Mouse (Mus musculus) intestine, embryonic 15.5 days (tissue): Measurements from ENCODE around the gene Stxbp2. TPM values are rescaled to one million over a fixed set of nuclear protein-coding genes. Genes with fewer than 3 reads are reported as not detected.

ENCODE experiments used
- ATAC-seq: fragments of 200-750 bp; cut with Nextera tagmentation; 2 replicates; pipeline ENCODE4 v1.8.0; 2017; ENCODE audit warnings: moderate TSS enrichment, moderate library complexity
- H3K27ac ChIP-seq: fragments of 300-500 bp; sonication (generic); 2 replicates; pipeline ENCODE4 v1.5.1; 2015; ENCODE audit warnings: mild to moderate bottlenecking, inconsistent platforms
- H3K27me3 ChIP-seq: fragments of 300-500 bp; sonication (generic); replicated peaks from 2 replicates; pipeline ENCODE4 v1.6.1; 2015; ENCODE audit warnings: inconsistent platforms
- H3K36me3 ChIP-seq: fragments of 300-500 bp; sonication (generic); 2 replicates; pipeline ENCODE4 v1.6.1; 2015; ENCODE audit warnings: inconsistent platforms
- H3K4me1 ChIP-seq: fragments of 300-500 bp; sonication (generic); replicated peaks from 2 replicates; pipeline ENCODE4 v1.6.1; 2015; ENCODE audit warnings: inconsistent platforms
- H3K4me2 ChIP-seq: fragments of 300-500 bp; sonication (generic); replicated peaks from 2 replicates; pipeline ENCODE4 v1.6.1; 2015; ENCODE audit warnings: mild to moderate bottlenecking, inconsistent platforms
- H3K4me3 ChIP-seq: fragments of 300-500 bp; sonication (generic); replicated peaks from 2 replicates; pipeline ENCODE4 v1.5.1; 2015; ENCODE audit warnings: inconsistent platforms
- H3K9ac ChIP-seq: fragments of 300-500 bp; sonication (generic); 2 replicates; pipeline ENCODE4 v1.6.1; 2015; ENCODE audit warnings: inconsistent platforms
- H3K9me3 ChIP-seq: fragments of 300-500 bp; sonication (generic); 2 replicates; pipeline ENCODE4 v1.6.1; 2016; ENCODE audit warnings: inconsistent platforms
- WGBS: fragments of 180-500 bp; shearing (Covaris S2); methylation state at CpG from one replicate; pipeline ENCODE4 v1.1.7; 2015; 5-methylcytosine and 5-hydroxymethylcytosine counted together
- polyA plus RNA-seq: library from polyadenylated mRNA; unstranded; fragments of >200 nt; fragmentation: Nextera tagmentation; extraction: Ambion mirVana; gene quantifications from 2 replicates; pipeline ENCODE4 v1.2.1, GENCODE M21; 2015

The Stxbp2 gene
- polyA plus RNA-seq, 1 experiment from 2014 or later, result 110 TPM

DNA sequence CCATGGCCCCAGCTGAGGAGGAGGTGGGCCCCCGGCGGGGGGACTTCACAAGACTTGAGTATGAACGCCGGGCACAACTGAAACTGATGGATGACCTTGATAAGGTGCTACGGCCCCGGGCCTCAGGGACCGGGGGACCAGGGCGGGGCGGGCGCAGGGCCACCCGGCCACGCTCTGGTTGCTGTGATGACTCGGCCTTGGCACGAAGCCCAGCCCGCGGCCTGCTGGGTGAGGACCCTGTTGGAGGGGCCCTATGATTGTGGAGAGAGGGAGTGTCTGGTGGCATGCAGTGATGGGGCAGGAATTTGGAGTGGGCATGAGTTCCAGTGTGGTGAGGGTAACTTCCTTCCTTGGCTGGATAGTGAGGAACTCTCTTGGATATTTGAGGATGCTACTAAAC, 24.2 kb upstream of the Stxbp2 start:
- no peaks in the 10 kb centered on the region for H3K27me3 ChIP-seq
- H3K9ac ChIP-seq, result no peak overlapping the region
- H3K4me1 ChIP-seq, result peaks cover 5% of the 10 kb centered on the region; the same call in 1 of the 2 replicates
- 61% methylated on average over 16 of the region's 16 CpGs for WGBS
- ATAC-seq, result 0 out of 2 replicates have a peak, but pooled peaks have one; percentile 21
- no peak overlapping the region for H3K4me2 ChIP-seq
- peaks cover 42% of the 10 kb centered on the region for H3K36me3 ChIP-seq
- H3K4me3 ChIP-seq, result no peak overlapping the region
- H3K9me3 ChIP-seq, result no peaks in the 10 kb centered on the region
- H3K27ac ChIP-seq, result no peak overlapping the region

DNA sequence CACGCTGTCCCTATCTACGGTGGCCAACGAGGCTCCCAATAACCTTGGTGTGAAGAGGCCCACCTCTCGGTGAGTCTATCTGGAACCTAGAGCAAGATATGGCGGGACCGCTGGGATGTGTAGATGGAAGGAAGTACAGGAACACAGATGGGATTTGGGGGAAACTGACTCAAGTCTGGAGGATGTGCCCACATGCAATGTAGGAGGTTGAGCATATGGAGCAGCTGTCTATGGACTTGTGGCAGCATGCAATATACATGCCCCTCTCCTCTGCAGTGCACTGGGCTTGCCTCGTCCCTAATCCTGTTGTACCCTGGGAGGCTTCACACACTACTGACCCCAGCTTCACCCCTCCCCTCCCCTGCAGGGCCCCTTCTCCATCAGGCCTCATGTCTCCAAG, 22.9 kb upstream of the Stxbp2 start:
- Histone ChIP-seq H3K27me3 (no peaks in the 10 kb centered on the region), H3K4me3 (no peak overlapping the region), H3K9me3 (no peaks in the 10 kb centered on the region), H3K9ac (no peak overlapping the region), H3K4me1 (peaks cover 5% of the 10 kb centered on the region; the same call in 1 of the 2 replicates), H3K4me2 (no peak overlapping the region), H3K36me3 (peaks cover 47% of the 10 kb centered on the region), H3K27ac (no peak overlapping the region)
- ATAC-seq, result no peak
- WGBS, result 86% methylated on average over 7 of the region's 7 CpGs

DNA sequence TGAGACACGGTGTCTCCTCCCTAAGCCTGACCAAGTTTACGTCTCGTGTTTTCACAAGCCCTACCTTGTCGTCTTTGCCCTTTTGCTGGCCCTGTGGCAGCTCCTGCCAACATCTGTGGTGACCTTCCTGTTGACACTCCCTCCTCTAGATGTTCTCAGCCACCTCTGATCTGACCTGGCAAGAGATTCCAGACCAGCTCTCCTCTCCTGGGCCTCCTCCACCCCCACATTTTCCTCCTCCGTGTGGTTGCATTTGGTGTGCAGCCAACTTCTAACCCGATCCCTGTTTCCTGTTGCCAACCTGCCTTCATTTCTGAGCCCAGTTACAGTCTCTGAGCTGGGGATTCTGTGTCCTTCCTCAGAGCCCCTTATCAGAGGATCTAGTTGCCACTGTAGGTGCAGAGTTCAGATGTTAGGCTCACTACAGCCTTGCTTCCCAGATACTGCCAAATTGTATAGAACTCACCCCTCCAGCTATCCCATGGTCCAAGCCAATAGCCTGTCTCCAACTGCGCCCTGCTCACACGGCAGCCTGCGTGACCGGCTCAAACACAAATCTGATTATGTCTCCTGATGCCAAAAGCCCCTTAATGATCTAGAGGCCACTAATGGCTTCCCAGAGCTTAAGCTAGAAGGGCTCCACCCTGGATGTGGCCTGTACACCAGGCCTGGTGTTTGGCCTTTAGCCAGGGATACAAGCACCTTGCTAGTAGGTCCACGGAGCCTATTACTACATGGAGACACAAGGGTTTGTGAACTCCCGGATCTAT, 21.5 kb upstream of the Stxbp2 start:
- H3K4me2 ChIP-seq, result no peak overlapping the region
- 78% methylated on average over 12 of the region's 12 CpGs for WGBS
- no peak overlapping the region for H3K4me3 ChIP-seq
- H3K4me1 ChIP-seq, result peaks cover 5% of the 10 kb centered on the region; the same call in 1 of the 2 replicates
- peak; percentile 15; the same call in 1 of the 2 replicates for ATAC-seq
- no peaks in the 10 kb centered on the region for H3K27me3 ChIP-seq
- H3K36me3 ChIP-seq, result peaks cover 53% of the 10 kb centered on the region
- H3K27ac ChIP-seq, result no peak overlapping the region
- no peak overlapping the region for H3K9ac ChIP-seq
- H3K9me3 ChIP-seq, result no peaks in the 10 kb centered on the region

DNA sequence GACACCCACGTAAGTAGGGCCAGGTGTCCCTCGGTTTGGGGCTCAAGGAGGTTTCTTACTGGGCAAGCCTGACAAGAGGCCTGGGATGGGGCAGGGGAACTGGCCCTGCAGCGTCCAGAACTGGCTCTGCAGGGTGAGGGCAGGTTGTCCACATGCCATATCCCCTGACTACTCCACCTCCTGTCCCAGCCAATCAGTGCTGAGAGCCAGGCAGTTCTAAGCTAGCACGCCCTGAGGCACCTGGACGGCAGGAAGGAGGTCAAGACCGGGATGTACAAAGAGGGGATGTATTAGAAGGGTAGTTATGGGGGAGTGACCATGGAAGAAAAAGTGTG, 21.0 kb upstream of the Stxbp2 start:
- H3K27ac ChIP-seq, result no peak overlapping the region

DNA sequence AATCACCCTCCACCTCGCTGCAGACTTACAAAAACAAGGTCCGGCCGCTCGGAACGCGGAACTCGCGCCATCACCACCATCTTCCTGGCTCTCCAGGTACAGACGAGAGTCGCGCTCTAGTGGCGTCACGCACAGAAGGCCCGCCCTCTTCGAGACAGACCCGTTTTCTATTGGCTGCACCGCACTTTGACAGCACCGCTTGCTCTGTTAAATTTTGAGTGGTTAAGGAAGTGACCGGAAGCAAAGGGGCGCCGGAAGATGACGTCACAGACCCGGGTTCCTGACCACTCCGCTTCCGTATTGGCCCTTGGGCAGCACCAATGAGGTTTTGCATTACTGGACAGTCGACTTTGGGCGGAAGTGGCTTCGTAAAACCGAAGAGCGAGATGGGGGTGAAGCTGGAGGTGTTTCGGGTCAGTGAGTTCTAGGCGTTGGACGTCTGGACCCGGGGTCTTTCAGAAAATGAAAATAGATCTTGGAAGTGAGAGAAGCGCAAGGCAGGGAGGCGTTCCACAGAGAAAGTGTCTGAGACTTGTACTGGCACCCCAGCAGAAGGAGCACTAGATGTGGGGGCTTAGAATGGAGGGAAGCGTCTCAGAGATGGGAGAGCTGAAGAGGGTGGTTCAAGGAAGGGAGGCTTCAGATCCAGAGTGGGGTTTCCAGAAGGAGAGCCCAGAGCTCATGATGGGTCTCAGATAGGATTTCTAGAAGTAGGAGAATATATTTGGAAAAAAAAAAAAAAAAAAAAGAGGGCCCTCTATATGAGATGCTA, 9.4 kb upstream of the Stxbp2 start, which contains the start of the genes Xab2 and Pet100:
Xab2 (minus strand) TSS at position 118 of the 772 bp plus-strand sequence.
Pet100 (plus strand) TSS at position 350 of the 772 bp plus-strand sequence.
- Histone ChIP-seq H3K4me2 (peak within 1 kb of the TSS; percentile 80), H3K4me1 (peaks cover 13% of the 10 kb centered on the region), H3K27me3 (no peaks in the 10 kb centered on the region), H3K4me3 (peak within 1 kb of the TSS; percentile 76), H3K36me3 (peaks cover 9% of the 10 kb centered on the region), H3K9me3 (no peaks in the 10 kb centered on the region), H3K27ac (no peak within 1 kb of the TSS), H3K9ac (peak within 1 kb of the TSS; percentile 69)
- WGBS, result under 1% methylated on average over 37 of the region's 37 CpGs
- peak; percentile 99 for ATAC-seq

More for the DNA sequence above, 21.0 kb upstream of the Stxbp2 start:
- peaks cover 5% of the 10 kb centered on the region; the same call in 1 of the 2 replicates for H3K4me1 ChIP-seq
- peaks cover 57% of the 10 kb centered on the region for H3K36me3 ChIP-seq
- no peak overlapping the region for H3K9ac ChIP-seq
- WGBS, result 68% methylated on average over 6 of the region's 6 CpGs
- no peak overlapping the region for H3K4me3 ChIP-seq
- no peaks in the 10 kb centered on the region for H3K27me3 ChIP-seq
- no peak overlapping the region for H3K4me2 ChIP-seq
- peak; percentile 16; the same call in 1 of the 2 replicates for ATAC-seq
- H3K9me3 ChIP-seq, result no peaks in the 10 kb centered on the region

DNA sequence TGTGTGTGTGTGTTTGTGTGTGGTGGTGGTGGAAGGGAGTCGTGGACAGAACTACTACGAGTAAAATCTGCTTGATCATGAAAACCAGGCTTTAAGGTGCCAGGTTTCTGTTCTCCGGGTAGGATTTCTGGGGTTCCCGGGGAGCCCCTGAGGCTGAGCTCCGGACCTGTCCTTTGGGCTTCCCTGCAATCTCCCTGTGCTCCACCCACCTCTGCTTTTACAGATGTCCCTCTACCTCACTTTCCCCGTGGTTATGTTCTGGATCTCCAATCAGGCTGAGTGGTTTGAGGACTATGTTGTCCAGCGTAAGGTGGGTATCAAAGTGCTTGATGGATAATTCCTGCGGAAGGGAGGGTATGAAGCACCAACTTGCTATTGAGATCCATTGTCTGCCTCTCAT, 8.6 kb upstream of the Stxbp2 start:
- Histone ChIP-seq H3K4me2 (peak overlapping the region; percentile 80), H3K36me3 (peaks cover 9% of the 10 kb centered on the region), H3K27me3 (no peaks in the 10 kb centered on the region), H3K27ac (no peak overlapping the region), H3K4me3 (peak overlapping the region; percentile 76), H3K9me3 (no peaks in the 10 kb centered on the region), H3K9ac (no peak overlapping the region; the same call in 1 of the 2 replicates), H3K4me1 (peaks cover 13% of the 10 kb centered on the region)
- ATAC-seq, result no peak
- 64% methylated on average over 8 of the region's 8 CpGs for WGBS

DNA sequence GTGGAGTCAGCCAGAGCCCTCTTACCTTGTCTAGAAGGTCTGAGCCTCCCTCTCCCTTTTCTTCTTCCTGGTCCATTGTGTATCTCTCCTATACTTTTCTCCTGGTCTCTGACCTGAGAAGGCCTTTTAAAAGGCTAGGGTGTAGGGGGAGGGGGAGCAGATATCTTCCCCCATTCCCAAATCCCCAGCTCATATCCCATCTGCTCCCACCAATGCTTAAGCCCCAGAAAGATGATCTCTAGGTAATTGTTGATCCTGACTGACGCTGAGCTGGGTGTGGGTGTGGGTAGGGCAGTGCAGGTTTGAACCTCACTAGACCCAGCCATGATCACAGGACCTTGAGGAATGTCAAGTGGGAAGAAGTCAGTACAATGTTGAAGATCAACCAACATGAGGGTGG, 5.3 kb upstream of the Stxbp2 start, which contains the start of gene Pcp2:
Pcp2 (minus strand) TSS at position 101 of the 400 bp plus-strand sequence.
- Histone ChIP-seq H3K27ac (no peak within 1 kb of the TSS), H3K9ac (no peak within 1 kb of the TSS), H3K36me3 (no peaks in the 10 kb centered on the region), H3K9me3 (no peaks in the 10 kb centered on the region), H3K4me3 (no peak within 1 kb of the TSS), H3K27me3 (no peaks in the 10 kb centered on the region), H3K4me1 (peaks cover 8% of the 10 kb centered on the region; the same call in 1 of the 2 replicates), H3K4me2 (no peak within 1 kb of the TSS)
- 66% methylated on average over 1 of the region's 1 CpGs for WGBS
- ATAC-seq, result no peak

DNA sequence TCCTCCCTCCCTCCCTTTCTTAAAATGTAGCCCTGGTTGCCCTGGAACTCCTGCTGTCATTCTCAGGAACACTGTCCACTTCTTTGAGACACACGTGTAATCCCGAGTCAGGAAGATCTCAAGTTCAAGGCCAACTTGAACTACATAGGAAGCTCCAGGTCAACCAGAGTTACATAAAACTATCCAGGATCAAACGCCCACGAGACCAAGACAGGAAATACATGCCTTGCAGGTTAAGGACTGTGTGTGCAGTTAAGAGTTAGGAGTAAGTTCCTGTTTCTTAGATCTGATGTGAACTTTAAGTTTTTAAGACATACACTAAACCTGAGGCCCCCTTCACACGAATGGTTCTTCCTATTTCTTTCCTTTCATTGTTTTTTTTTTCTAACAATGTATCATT, 3.8 kb upstream of the Stxbp2 start:
- WGBS, result 55% methylated on average over 5 of the region's 5 CpGs
- Histone ChIP-seq H3K4me1 (peaks cover 5% of the 10 kb centered on the region; the same call in 1 of the 2 replicates), H3K27me3 (no peaks in the 10 kb centered on the region), H3K36me3 (no peaks in the 10 kb centered on the region), H3K4me2 (no peak overlapping the region), H3K4me3 (no peak overlapping the region), H3K9ac (no peak overlapping the region), H3K27ac (no peak overlapping the region), H3K9me3 (no peaks in the 10 kb centered on the region)
- ATAC-seq, result no peak

DNA sequence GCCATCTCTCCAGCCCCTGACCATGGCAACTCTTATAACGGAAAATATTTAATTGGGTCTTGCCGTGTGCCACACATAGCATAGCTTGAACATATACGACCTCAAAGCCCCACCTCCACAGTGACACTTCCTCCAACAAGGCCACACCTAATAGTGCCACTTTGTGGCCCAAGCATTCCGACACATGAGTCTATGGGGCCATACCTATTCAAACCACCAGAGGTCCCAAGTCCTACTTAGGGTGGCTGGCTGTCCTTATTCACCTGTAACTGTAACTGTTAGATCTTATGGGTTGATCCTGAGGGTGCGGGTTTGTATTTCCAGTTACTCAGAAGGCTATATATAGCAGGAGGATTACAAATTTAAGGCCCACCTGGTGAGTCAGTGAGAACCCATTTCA, 2.7 kb upstream of the Stxbp2 start:
- Histone ChIP-seq H3K9ac (no peak overlapping the region), H3K27me3 (no peaks in the 10 kb centered on the region), H3K4me2 (no peak overlapping the region), H3K4me1 (no peaks in the 10 kb centered on the region), H3K4me3 (no peak overlapping the region), H3K27ac (no peak overlapping the region), H3K36me3 (no peaks in the 10 kb centered on the region), H3K9me3 (no peaks in the 10 kb centered on the region)
- 28% methylated on average over 5 of the region's 5 CpGs for WGBS
- ATAC-seq, result no peak

DNA sequence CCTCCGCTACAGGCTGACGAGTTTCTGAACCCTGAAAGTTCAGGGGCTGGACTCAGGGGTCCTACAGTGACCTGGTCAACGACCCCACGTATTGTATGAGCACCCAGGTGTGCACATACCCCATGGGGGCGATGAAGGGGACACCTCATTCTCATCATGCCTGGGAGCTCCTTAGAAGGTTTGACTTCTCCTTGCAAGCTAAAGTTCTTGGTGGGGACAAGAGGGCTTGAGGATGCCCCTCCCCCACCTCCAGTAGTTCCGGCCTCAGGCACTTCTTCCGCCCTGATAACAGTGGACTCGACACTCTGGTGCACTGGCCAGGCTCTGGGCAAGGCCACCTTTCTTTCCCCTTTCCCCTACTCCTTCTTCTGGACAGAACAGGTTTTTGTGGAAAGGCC, 722 bp downstream of the Stxbp2 start:
- H3K27ac ChIP-seq, result no peak overlapping the region
- no peaks in the 10 kb centered on the region for H3K4me1 ChIP-seq
- WGBS, result 12% methylated on average over 8 of the region's 8 CpGs
- H3K9me3 ChIP-seq, result no peaks in the 10 kb centered on the region
- peak; percentile 65 for ATAC-seq
- peak overlapping the region; percentile 79 for H3K4me2 ChIP-seq
- 0 out of 2 replicates have a peak, but pooled peaks cover 7% of the 10 kb centered on the region for H3K36me3 ChIP-seq
- no peaks in the 10 kb centered on the region for H3K27me3 ChIP-seq
- peak overlapping the region; percentile 65 for H3K9ac ChIP-seq
- peak overlapping the region; percentile 61 for H3K4me3 ChIP-seq

DNA sequence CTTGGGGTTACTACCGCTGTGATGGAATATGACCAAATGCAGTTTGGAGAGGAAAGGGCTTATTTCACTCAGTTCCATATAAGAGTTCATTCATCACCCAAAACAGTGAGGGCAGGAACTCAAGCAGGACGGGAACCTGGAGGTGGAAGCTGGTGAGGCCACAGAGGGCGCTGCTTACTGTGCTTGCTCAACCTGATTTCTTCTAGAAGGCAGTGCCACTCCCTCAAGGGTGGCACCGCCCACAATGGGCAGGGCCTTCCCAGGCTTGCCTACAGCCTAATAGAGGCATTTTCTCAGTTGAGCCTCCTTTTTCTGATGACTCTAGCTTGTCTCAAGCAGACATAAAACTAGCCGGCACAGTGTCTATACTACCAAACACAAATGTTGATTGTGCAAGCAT, 15.0 kb downstream of the Stxbp2 start:
- ATAC-seq, result peak; percentile 77
- 19% methylated on average over 5 of the region's 5 CpGs for WGBS

DNA sequence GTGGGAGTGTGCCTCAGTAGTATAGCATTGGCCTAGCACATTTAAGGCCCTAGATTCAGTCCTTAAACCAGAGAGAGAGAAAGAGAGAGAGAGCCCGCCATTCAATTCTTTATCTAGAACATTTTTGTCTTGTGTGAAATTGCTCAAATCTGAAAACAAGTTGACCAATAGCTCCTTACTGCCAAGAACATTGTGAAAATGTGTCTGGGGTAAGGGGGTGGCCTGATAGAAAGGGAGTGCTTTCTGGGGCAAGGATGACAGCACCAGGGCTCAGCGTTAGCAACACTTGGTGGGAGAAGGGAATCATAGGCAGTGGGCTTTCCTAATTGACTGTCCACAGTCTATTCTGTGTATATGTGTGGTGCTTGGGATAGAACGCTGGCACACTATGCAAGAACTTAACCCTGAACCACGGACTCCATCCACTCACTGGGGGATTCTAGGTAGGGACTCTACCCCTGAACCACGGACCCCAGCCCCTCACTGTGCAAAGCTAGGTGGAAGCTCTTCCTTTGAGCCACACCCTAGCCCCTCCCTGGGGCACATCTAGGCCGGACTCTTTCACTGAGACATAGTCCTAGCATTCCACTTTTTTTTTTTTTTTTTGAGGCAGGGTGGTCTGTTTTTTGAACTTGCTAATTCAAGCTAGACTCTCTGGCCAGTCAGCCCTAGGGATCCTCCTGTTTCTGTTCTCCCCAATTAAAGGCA, 16.2 kb downstream of the Stxbp2 start:
- ATAC-seq, result no peak
- 84% methylated on average over 6 of the region's 6 CpGs for WGBS
- H3K4me1 ChIP-seq, result no peaks in the 10 kb centered on the region
- no peaks in the 10 kb centered on the region for H3K9me3 ChIP-seq
- H3K4me3 ChIP-seq, result no peak overlapping the region
- no peaks in the 10 kb centered on the region for H3K27me3 ChIP-seq
- no peak overlapping the region for H3K27ac ChIP-seq
- H3K9ac ChIP-seq, result no peak overlapping the region
- no peaks in the 10 kb centered on the region for H3K36me3 ChIP-seq
- H3K4me2 ChIP-seq, result no peak overlapping the region

More for the DNA sequence above, 15.0 kb downstream of the Stxbp2 start:
- H3K4me3 ChIP-seq, result no peak overlapping the region
- no peak overlapping the region for H3K27ac ChIP-seq
- H3K36me3 ChIP-seq, result no peaks in the 10 kb centered on the region
- no peak overlapping the region for H3K4me2 ChIP-seq
- no peaks in the 10 kb centered on the region for H3K4me1 ChIP-seq
- no peak overlapping the region for H3K9ac ChIP-seq
- no peaks in the 10 kb centered on the region for H3K9me3 ChIP-seq
- no peaks in the 10 kb centered on the region for H3K27me3 ChIP-seq
